Mouse (Mus musculus) kidney, postnatal 0 days (tissue): ENCODE measurements around the gene 2700081O15Rik. TPM values are rescaled to one million over a fixed set of nuclear protein-coding genes. Genes with fewer than 3 reads are reported as not detected.
"Not testable (repeated sequence)": the region's sequence is repeated elsewhere in the genome, so short reads cannot be mapped to it uniquely, and the experiment has no call there.

Experiments
- ATAC-seq: fragments of 200-750 bp; cut with Nextera tagmentation; replicated peaks from 2 replicates; pipeline ENCODE4 v1.8.0; 2017; ENCODE audit warnings: low read depth, moderate number of reproducible peaks, moderate TSS enrichment, moderate library complexity; ENCODE audit not compliant: low FRiP score
- DNase-seq: peaks from one replicate; pipeline ENCODE4 v3.0.0-alpha.2; 2016; ENCODE audit warnings: low spot score
- H3K27ac ChIP-seq: fragments of 300-500 bp; sonication (generic); 2 replicates; pipeline ENCODE4 v1.5.1; 2014; ENCODE audit warnings: mild to moderate bottlenecking
- H3K27me3 ChIP-seq: fragments of 300-500 bp; sonication (generic); 2 replicates; pipeline ENCODE4 v1.6.1; 2014; ENCODE audit warnings: low read length, mixed read lengths; ENCODE audit not compliant: insufficient read depth
- H3K36me3 ChIP-seq: fragments of 300-500 bp; sonication (generic); 2 replicates; pipeline ENCODE4 v1.6.1; 2014; ENCODE audit warnings: low read length, mixed read lengths; ENCODE audit not compliant: insufficient read depth
- H3K4me1 ChIP-seq: fragments of 300-500 bp; sonication (generic); replicated peaks from 2 replicates; pipeline ENCODE4 v1.6.1; 2014; ENCODE audit warnings: antibody characterized with exemption, low read length, mixed read lengths; ENCODE audit not compliant: insufficient read depth
- H3K4me2 ChIP-seq: fragments of 300-500 bp; sonication (generic); 2 replicates; pipeline ENCODE4 v1.6.1; 2014; ENCODE audit warnings: mild to moderate bottlenecking, low read length, moderate library complexity, mixed read lengths
- H3K4me3 ChIP-seq: fragments of 300-500 bp; sonication (generic); replicated peaks from 2 replicates; pipeline ENCODE4 v1.5.1; 2014; ENCODE audit warnings: low read depth, low read length
- H3K9ac ChIP-seq: fragments of 300-500 bp; sonication (generic); 2 replicates; pipeline ENCODE4 v1.6.1; 2014; ENCODE audit warnings: low read depth, low read length
- H3K9me3 ChIP-seq: fragments of 300-500 bp; sonication (generic); replicated peaks from 2 replicates; pipeline ENCODE4 v1.6.1; 2016; ENCODE audit warnings: low read length, inconsistent platforms, mixed read lengths
- CTCF ChIP-seq: IDR thresholded peaks from 2 replicates; pipeline ENCODE4 v1.5.1; 2016; ENCODE audit warnings: antibody characterized with exemption, low read depth, mild to moderate bottlenecking, moderate library complexity
- WGBS: fragments of 180-500 bp; shearing (Covaris S2); extraction: QIAGEN DNeasy Blood & Tissue Kit; methylation state at CpG from one replicate; pipeline ENCODE4 v1.1.7; 2014; 5-methylcytosine and 5-hydroxymethylcytosine counted together
- polyA plus RNA-seq: library from polyadenylated mRNA; unstranded; fragments of >200 nt; fragmentation: Nextera tagmentation; extraction: Ambion mirVana; gene quantifications from 2 replicates; pipeline ENCODE4 v1.2.1, GENCODE M21; 2015

Gene 2700081O15Rik
- polyA plus RNA-seq, result 4.8 and 5.2 TPM in 2 replicates

DNA sequence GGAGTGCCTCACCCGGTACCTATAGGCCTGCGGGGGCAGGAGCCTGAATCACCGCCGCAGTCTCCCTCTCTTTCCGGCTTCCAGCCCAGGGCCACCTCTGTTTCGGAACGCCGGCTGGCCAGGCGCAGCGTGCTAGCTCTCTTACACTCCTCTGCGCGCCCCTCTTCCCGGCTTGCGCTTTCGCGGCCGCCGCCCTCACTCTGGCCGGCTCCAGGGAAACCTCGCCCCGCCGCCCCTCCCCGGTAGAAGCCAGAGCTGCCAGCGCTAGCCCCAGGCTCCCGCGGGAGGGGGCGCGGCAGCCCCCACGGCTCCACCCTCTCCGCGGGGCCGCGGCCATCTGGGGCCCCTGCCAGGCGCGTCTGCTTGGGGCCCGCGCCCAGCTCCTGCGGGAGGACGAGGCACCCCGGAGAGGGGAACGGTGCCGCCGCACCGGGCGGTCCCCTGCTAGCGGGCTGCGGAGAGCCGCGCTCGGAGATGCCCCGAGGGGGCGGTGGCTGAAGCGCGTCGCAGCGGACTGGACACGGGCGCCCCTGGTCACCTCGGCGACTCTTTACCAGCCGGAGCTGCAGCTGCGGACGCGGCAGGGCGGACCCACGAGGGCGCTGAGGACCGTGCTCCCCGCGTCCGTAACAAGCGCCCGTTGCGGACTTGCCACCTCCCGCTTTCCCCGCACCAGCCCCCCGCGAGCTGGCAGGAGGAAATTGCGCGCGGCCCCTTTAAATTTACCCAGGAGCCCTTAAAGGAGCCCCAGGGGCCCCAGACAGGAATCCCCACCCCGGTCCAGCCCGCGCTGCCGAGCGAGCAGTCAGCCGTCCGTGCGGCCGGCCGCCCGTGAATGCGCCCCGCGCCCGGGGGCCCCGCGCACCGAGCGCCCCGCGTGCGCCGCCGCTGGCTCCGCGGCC is at the start of gene 2700081O15Rik:
Gene 2700081O15Rik (plus strand): TSS at position 792 of the 902 bp plus-strand sequence.
- no peaks in the 10 kb centered on the region for H3K9me3 ChIP-seq
- H3K36me3 ChIP-seq, result peaks cover 14% of the 10 kb centered on the region; the same call in 1 of the 2 replicates
- peak; percentile 83 for DNase-seq
- no peaks in the 10 kb centered on the region for H3K27me3 ChIP-seq
- peaks cover 38% of the 10 kb centered on the region for H3K4me1 ChIP-seq
- ATAC-seq, result peak; percentile 43
- peak within 1 kb of the TSS; percentile 99 for H3K9ac ChIP-seq
- peak within 1 kb of the TSS; percentile 97 for H3K4me2 ChIP-seq
- H3K4me3 ChIP-seq, result peak within 1 kb of the TSS; percentile 82
- WGBS, result under 1% methylated on average over 90 of the region's 107 CpGs
- TF ChIP-seq CTCF, result no peak
- H3K27ac ChIP-seq, result peak within 1 kb of the TSS; percentile 93

DNA sequence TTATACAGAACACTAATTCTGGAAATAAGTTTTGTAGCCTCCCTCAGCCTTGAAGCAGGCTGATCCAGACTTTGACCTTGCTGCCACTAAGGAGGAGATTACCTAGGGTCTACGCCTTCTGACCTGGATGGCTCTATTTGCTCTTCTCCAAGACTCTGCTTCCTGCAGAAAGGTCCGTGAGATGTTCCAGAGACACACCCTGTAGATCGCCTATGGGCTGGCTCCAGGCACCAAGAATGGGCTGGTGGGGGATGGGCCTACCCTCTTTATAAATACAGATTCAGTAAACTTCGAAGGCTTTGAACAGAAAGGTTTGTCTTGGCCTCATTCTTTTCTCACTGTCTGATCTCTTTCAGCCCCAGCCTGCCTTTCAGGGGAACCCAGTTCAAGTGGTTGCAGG is 48.0 kb upstream of the 2700081O15Rik start:
- not testable (repeated sequence) for DNase-seq, H3K9ac ChIP-seq, ATAC-seq, H3K4me3 ChIP-seq, H3K27me3 ChIP-seq, H3K27ac ChIP-seq, H3K4me1 ChIP-seq, H3K4me2 ChIP-seq, H3K9me3 ChIP-seq
- 94% methylated on average over 4 of the region's 4 CpGs for WGBS
- H3K36me3 ChIP-seq, result peaks cover 48% of the 10 kb centered on the region

DNA sequence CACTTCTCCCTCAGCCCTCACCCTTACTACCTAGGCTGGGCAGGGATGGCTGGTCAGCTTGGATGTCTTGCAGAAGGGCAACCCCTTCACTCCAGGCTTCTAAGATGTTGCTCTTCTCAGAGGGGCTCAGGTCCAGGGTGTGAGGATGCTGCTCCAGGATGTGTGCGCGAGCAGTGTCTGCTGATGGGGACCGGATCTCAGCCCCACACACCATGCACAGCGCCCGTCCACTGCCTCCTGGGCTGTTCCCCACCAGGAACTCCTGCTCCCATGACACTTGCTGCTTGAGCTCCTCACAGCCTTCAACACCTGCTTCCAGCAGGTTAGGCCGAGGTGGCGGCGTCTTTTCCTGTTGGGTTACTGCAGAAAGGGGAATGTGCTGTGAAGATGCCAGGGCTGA is 42.9 kb upstream of the 2700081O15Rik start:
- H3K9ac ChIP-seq, result no peak overlapping the region
- no peaks in the 10 kb centered on the region for H3K9me3 ChIP-seq
- DNase-seq, result no peak
- H3K4me3 ChIP-seq, result no peak overlapping the region
- H3K36me3 ChIP-seq, result peaks cover 49% of the 10 kb centered on the region
- no peak overlapping the region for H3K27ac ChIP-seq
- no peak overlapping the region for H3K4me2 ChIP-seq
- H3K27me3 ChIP-seq, result no peaks in the 10 kb centered on the region
- 97% methylated on average over 8 of the region's 8 CpGs for WGBS
- no peak for ATAC-seq
- H3K4me1 ChIP-seq, result no peaks in the 10 kb centered on the region
- TF ChIP-seq CTCF, result no peak

DNA sequence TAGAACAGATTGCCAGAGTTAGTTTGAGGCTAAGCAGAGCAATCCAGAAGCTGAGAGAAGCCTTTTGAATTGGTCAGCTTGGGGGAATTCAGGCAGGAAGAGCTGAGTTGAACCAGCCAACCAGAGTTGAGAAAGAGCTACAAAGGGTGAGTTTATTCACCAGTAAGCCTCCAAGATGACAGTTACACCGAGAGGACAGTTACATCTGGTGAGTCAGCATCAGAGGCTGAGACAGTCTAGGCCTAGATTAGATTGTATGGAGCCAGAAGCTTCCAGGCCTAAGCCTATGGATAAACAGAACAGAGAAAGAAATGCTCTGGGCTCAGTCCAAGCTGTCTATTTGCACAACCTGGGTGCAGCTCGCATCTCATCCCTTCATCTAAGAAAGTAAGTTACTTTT is 39.8 kb upstream of the 2700081O15Rik start:
- 76% methylated on average over 2 of the region's 2 CpGs for WGBS
- H3K36me3 ChIP-seq, result peaks cover 25% of the 10 kb centered on the region
- H3K9me3 ChIP-seq, result no peaks in the 10 kb centered on the region

DNA sequence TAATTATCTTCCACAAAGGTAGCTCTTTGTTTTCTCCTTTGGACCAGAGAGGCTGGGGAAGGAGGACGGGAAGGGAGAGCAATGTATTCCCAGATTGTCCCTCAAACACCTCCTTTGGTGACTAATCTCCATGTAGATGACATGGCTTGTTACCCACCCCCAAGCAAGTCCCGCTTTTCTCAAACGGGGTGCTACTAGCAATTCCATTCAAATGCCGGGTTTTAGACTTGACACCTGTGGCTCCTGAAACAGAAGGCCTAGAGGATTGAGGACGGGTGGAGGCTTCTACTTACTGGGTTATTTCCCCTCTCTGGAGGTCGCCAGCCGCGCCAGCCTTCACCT is 35.5 kb upstream of the 2700081O15Rik start:
- ATAC-seq (no peak), DNase-seq (no peak)
- Histone ChIP-seq H3K27ac (peak overlapping the region; percentile 93), H3K4me1 (peaks cover 9% of the 10 kb centered on the region), H3K4me2 (peak overlapping the region; percentile 68), H3K9me3 (no peaks in the 10 kb centered on the region), H3K4me3 (peak overlapping the region; percentile 98), H3K36me3 (no peaks in the 10 kb centered on the region), H3K27me3 (no peaks in the 10 kb centered on the region), H3K9ac (peak overlapping the region; percentile 94)
- TF ChIP-seq CTCF, result no peak
- WGBS, result 0% methylated on average over 8 of the region's 8 CpGs

More for the DNA sequence above, 39.8 kb upstream of the 2700081O15Rik start:
- no peak for TF ChIP-seq CTCF
- H3K4me3 ChIP-seq, result no peak overlapping the region
- no peak for ATAC-seq
- H3K27me3 ChIP-seq, result no peaks in the 10 kb centered on the region
- no peak overlapping the region for H3K27ac ChIP-seq
- no peak overlapping the region for H3K4me2 ChIP-seq
- H3K4me1 ChIP-seq, result peaks cover 9% of the 10 kb centered on the region
- DNase-seq, result no peak
- H3K9ac ChIP-seq, result no peak overlapping the region

DNA sequence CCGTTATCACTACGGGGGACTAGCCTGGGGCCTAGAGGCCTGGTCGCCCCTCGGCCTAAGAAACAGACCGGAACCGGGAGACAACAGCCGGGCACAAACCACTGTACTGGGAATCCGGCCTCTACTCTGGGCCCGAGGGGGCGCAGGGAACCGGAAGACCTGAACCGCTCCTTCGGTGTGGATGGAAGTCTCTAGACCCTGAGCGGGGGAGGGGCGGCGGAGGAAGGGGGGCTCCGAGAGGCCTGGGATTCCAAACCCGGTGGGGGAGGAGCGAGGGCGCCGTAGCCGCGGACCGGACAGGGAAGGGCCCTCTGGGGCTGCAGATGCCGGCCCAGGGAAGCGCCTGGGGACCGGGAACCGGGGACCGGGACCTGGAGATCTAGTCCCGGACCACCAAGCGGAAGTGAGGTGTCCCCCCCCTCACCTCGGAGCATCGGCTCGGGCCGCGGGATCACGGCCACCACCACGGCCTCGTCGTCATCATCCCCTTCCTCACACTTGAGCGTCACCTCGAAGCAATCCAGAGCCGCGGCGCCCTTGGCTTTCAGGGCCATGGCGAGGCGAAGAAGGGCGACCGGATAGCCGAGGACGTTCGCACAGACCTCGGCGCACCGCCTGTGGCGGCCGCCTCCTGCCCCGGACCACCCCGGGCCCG is 35.0 kb upstream of the 2700081O15Rik start:
- Histone ChIP-seq H3K4me2 (peak overlapping the region; percentile 68), H3K9ac (peak overlapping the region; percentile 94), H3K36me3 (no peaks in the 10 kb centered on the region), H3K4me1 (peaks cover 9% of the 10 kb centered on the region), H3K4me3 (peak overlapping the region; percentile 98), H3K27ac (peak overlapping the region; percentile 93), H3K9me3 (no peaks in the 10 kb centered on the region), H3K27me3 (no peaks in the 10 kb centered on the region)
- peak; percentile 31; the same call in 1 of the 2 replicates for TF ChIP-seq CTCF
- WGBS, result under 1% methylated on average over 43 of the region's 60 CpGs
- ATAC-seq, result peak; percentile 58
- peak; percentile 86 for DNase-seq
